Mouse (Mus musculus): ENCODE data around the gene Erc1. TPM values are rescaled to one million over a fixed set of nuclear protein-coding genes. Genes with fewer than 3 reads are reported as not detected.
A peak's percentile ranks its signal among the peaks of the same experiment; 100 is the strongest.

The Erc1 gene
- 67.2 and 83.3 TPM in 2 replicates for total RNA-seq (2014; rRNA removed)
- polyA plus RNA-seq (2015; fragmentation: Nextera tagmentation; extraction: Ambion mirVana): 30.5 and 43.3 TPM in 2 replicates

- H3K4me2 ChIP-seq (ENCODE audit: low read depth): peak within 1 kb of the TSS; percentile 78
- 1% methylated on average over 56 of the region's 73 CpGs for WGBS
- H3K27me3 ChIP-seq (ENCODE audit: insufficient read depth, low read length): no peaks in the 10 kb centered on the region
- ATAC-seq: peak; percentile 95
- peak within 1 kb of the TSS; percentile 95 for H3K27ac ChIP-seq (ENCODE audit: low read depth, low read length)
- TF ChIP-seq CTCF (IDR thresholded peaks at IDR 0.05; ENCODE audit: low read depth): peak; percentile 24; the same call in 1 of the 2 replicates
- no peaks in the 10 kb centered on the region; the same call in 1 of the 2 replicates for H3K4me1 ChIP-seq (ENCODE audit: insufficient read depth)
- peak within 1 kb of the TSS; percentile 92 for H3K9ac ChIP-seq
- peak within 1 kb of the TSS; percentile 96 for H3K4me3 ChIP-seq (ENCODE audit: low read depth, low read length)
- H3K9me3 ChIP-seq (ENCODE audit: low read length): no peaks in the 10 kb centered on the region
- peak; percentile 94 for DNase-seq
- H3K36me3 ChIP-seq (ENCODE audit: insufficient read depth): no peaks in the 10 kb centered on the region
These were observed at the start of gene Erc1 for GRCm38 (mm10) chr6:119848034-119848695. Gene Erc1 (minus strand): TSS chr6:119848167.

GRCm38 (mm10) chr6:119892711-119893110, 44.7 kb upstream of the Erc1 start:
- Histone ChIP-seq H3K9me3 (ENCODE audit: low read length) (no peaks in the 10 kb centered on the region), H3K9ac (no peak overlapping the region), H3K4me3 (ENCODE audit: low read depth, low read length) (no peak overlapping the region), H3K4me1 (ENCODE audit: insufficient read depth) (no peaks in the 10 kb centered on the region), H3K27me3 (ENCODE audit: insufficient read depth, low read length) (no peaks in the 10 kb centered on the region), H3K4me2 (ENCODE audit: low read depth) (no peak overlapping the region), H3K27ac (ENCODE audit: low read depth, low read length) (no peak overlapping the region), H3K36me3 (ENCODE audit: insufficient read depth) (no peaks in the 10 kb centered on the region)
- no peak for DNase-seq
- ATAC-seq: no peak
- WGBS: 86% methylated on average over 7 of the region's 7 CpGs
- no peak for TF ChIP-seq CTCF (IDR thresholded peaks at IDR 0.05; ENCODE audit: low read depth)

GRCm38 (mm10) chr6:119883151-119883550, 35.2 kb upstream of the Erc1 start:
- Histone ChIP-seq H3K27ac (ENCODE audit: low read depth, low read length) (no peak overlapping the region), H3K4me1 (ENCODE audit: insufficient read depth) (no peaks in the 10 kb centered on the region), H3K9me3 (ENCODE audit: low read length) (no peaks in the 10 kb centered on the region), H3K4me3 (ENCODE audit: low read depth, low read length) (no peak overlapping the region), H3K36me3 (ENCODE audit: insufficient read depth) (no peaks in the 10 kb centered on the region), H3K27me3 (ENCODE audit: insufficient read depth, low read length) (no peaks in the 10 kb centered on the region), H3K9ac (no peak overlapping the region), H3K4me2 (ENCODE audit: low read depth) (no peak overlapping the region)
- TF ChIP-seq CTCF (IDR thresholded peaks at IDR 0.05; ENCODE audit: low read depth): no peak
- ATAC-seq: no peak
- WGBS: 80% methylated on average over 7 of the region's 7 CpGs
- no peak for DNase-seq

- ATAC-seq (peak; percentile 96), DNase-seq (peak; percentile 90)
- Histone ChIP-seq H3K27me3 (ENCODE audit: insufficient read depth, low read length) (no peaks in the 10 kb centered on the region), H3K36me3 (ENCODE audit: insufficient read depth) (no peaks in the 10 kb centered on the region), H3K27ac (ENCODE audit: low read depth, low read length) (peak overlapping the region; percentile 79), H3K4me1 (ENCODE audit: insufficient read depth) (no peaks in the 10 kb centered on the region), H3K9me3 (ENCODE audit: low read length) (no peaks in the 10 kb centered on the region), H3K4me3 (ENCODE audit: low read depth, low read length) (no peak overlapping the region), H3K4me2 (ENCODE audit: low read depth) (peak overlapping the region; percentile 21; the same call in 1 of the 2 replicates), H3K9ac (no peak overlapping the region)
- 54% methylated on average over 11 of the region's 11 CpGs for WGBS
- TF ChIP-seq CTCF (IDR thresholded peaks at IDR 0.05; ENCODE audit: low read depth): no peak
These were observed 16.5 kb upstream of the Erc1 start for GRCm38 (mm10) chr6:119864341-119865034.

- H3K9ac ChIP-seq: no peak overlapping the region
- no peak overlapping the region for H3K4me2 ChIP-seq (ENCODE audit: low read depth)
- no peaks in the 10 kb centered on the region for H3K36me3 ChIP-seq (ENCODE audit: insufficient read depth)
- no peak for TF ChIP-seq CTCF (IDR thresholded peaks at IDR 0.05; ENCODE audit: low read depth)
- no peak overlapping the region for H3K4me3 ChIP-seq (ENCODE audit: low read depth, low read length)
- 39% methylated on average over 8 of the region's 8 CpGs for WGBS
- no peaks in the 10 kb centered on the region for H3K9me3 ChIP-seq (ENCODE audit: low read length)
- no peak overlapping the region for H3K27ac ChIP-seq (ENCODE audit: low read depth, low read length)
- ATAC-seq (no peak), DNase-seq (no peak)
- no peaks in the 10 kb centered on the region for H3K4me1 ChIP-seq (ENCODE audit: insufficient read depth)
- H3K27me3 ChIP-seq (ENCODE audit: insufficient read depth, low read length): no peaks in the 10 kb centered on the region
These were observed 13.6 kb upstream of the Erc1 start for GRCm38 (mm10) chr6:119861519-119861918.

- no peaks in the 10 kb centered on the region for H3K27me3 ChIP-seq (ENCODE audit: insufficient read depth, low read length)
- no peak for DNase-seq
- no peak for TF ChIP-seq CTCF (IDR thresholded peaks at IDR 0.05; ENCODE audit: low read depth)
- no peak overlapping the region for H3K4me3 ChIP-seq (ENCODE audit: low read depth, low read length)
- no peak overlapping the region for H3K27ac ChIP-seq (ENCODE audit: low read depth, low read length)
- no peaks in the 10 kb centered on the region for H3K4me1 ChIP-seq (ENCODE audit: insufficient read depth)
- no peaks in the 10 kb centered on the region for H3K36me3 ChIP-seq (ENCODE audit: insufficient read depth)
- no peak overlapping the region for H3K9ac ChIP-seq
- WGBS: 90% methylated on average over 2 of the region's 2 CpGs
- ATAC-seq: no peak
- H3K9me3 ChIP-seq (ENCODE audit: low read length): no peaks in the 10 kb centered on the region
- H3K4me2 ChIP-seq (ENCODE audit: low read depth): no peak overlapping the region
These were observed 12.3 kb upstream of the Erc1 start for GRCm38 (mm10) chr6:119860236-119860635.

GRCm38 (mm10) chr6:119855471-119855870, 7.5 kb upstream of the Erc1 start:
- Histone ChIP-seq H3K4me3 (ENCODE audit: low read depth, low read length) (no peak overlapping the region), H3K27ac (ENCODE audit: low read depth, low read length) (no peak overlapping the region), H3K4me2 (ENCODE audit: low read depth) (no peak overlapping the region), H3K36me3 (ENCODE audit: insufficient read depth) (no peaks in the 10 kb centered on the region), H3K9me3 (ENCODE audit: low read length) (no peaks in the 10 kb centered on the region), H3K27me3 (ENCODE audit: insufficient read depth, low read length) (no peaks in the 10 kb centered on the region), H3K4me1 (ENCODE audit: insufficient read depth) (no peaks in the 10 kb centered on the region), H3K9ac (no peak overlapping the region)
- ATAC-seq (no peak), DNase-seq (no peak)
- TF ChIP-seq CTCF (IDR thresholded peaks at IDR 0.05; ENCODE audit: low read depth): no peak
- WGBS: 31% methylated on average over 4 of the region's 4 CpGs

Measured in forebrain, postnatal 0 days (tissue).